ENCODE assay signal across 23 mouse cellular contexts in genomic region chr19:45209776-45210422, GRCm38 (mm10). TPM values are rescaled to one million over a fixed set of nuclear protein-coding genes. Genes with fewer than 3 reads are reported as not detected.
A peak's percentile ranks its signal among the peaks of the same experiment; 100 is the strongest.
DNase-seq lines count a peak whose midpoint lies in the region; ATAC-seq and TF ChIP-seq lines count a peak whose summit lies in the region.
"Had no signal": no experiment of that assay in that cellular context is flagged by ENCODE, and none has a peak within 500 bp of the region (broad histone marks: within the 10 kb centered on the region; RNA-seq: fewer than 3 reads in every experiment).

No protein-coding gene starts in this region.

- no peak for ATAC-seq in midbrain, embryonic 11.5 days (ENCODE audit: low FRiP score)
- ATAC-seq in midbrain, postnatal 0 days (ENCODE audit: low FRiP score) = no peak
- ATAC-seq in stomach, embryonic 16.5 days (ENCODE audit: insufficient read depth, low FRiP score) = peak; percentile 63; the same call in 1 of the 2 replicates
- ATAC-seq: CD4-positive, CD25-positive, alpha-beta regulatory T cell, adult 4 months; forebrain, embryonic 13.5 days; forebrain, postnatal 0 days; hindbrain, embryonic 16.5 days; inflammation-experienced regulatory T-cells, adult 6 months had no signal

- H3K4me2 ChIP-seq in midbrain, embryonic 11.5 days = no peak overlapping the region
- H3K4me2 ChIP-seq in midbrain, postnatal 0 days (ENCODE audit: low read depth, low read length, poor library complexity, severe bottlenecking) = no peak overlapping the region
- H3K4me2 ChIP-seq in stomach, embryonic 16.5 days (ENCODE audit: low read depth, low read length) = no peak overlapping the region
- H3K4me2 ChIP-seq: forebrain, embryonic 13.5 days; hindbrain, embryonic 12.5 days had no signal

- no peaks in the 10 kb centered on the region for H3K9me3 ChIP-seq in midbrain, embryonic 11.5 days (ENCODE audit: control insufficient read depth, low read length)
- no peaks in the 10 kb centered on the region for H3K9me3 ChIP-seq in midbrain, postnatal 0 days (ENCODE audit: low read length)
- H3K9me3 ChIP-seq in stomach, embryonic 16.5 days (replicated peaks; ENCODE audit: control insufficient read depth, low read length) = no peaks in the 10 kb centered on the region
- H3K9me3 ChIP-seq: forebrain, embryonic 13.5 days; G1E; hindbrain, embryonic 12.5 days had no signal

- H3K4me3 ChIP-seq in midbrain, embryonic 11.5 days (ENCODE audit: low read depth, low read length) = no peak overlapping the region
- no peak overlapping the region for H3K4me3 ChIP-seq in midbrain, postnatal 0 days (ENCODE audit: low read depth, low read length)
- H3K4me3 ChIP-seq in stomach, embryonic 16.5 days (replicated peaks; ENCODE audit: low read length) = no peak overlapping the region
- H3K4me3 ChIP-seq: forebrain, embryonic 13.5 days; hindbrain, embryonic 12.5 days had no signal

- no peak for TF ChIP-seq CTCF in midbrain, postnatal 0 days (IDR thresholded peaks at IDR 0.05)

- 0 out of 2 replicates have a peak, but pooled peaks cover 2% of the 10 kb centered on the region for H3K27me3 ChIP-seq in midbrain, embryonic 11.5 days (ENCODE audit: control insufficient read depth, insufficient read depth, low read length)
- peaks cover 14% of the 10 kb centered on the region; the same call in 1 of the 2 replicates for H3K27me3 ChIP-seq in midbrain, postnatal 0 days (ENCODE audit: insufficient read depth, low read length)
- H3K27me3 ChIP-seq in stomach, embryonic 16.5 days (ENCODE audit: control insufficient read depth, insufficient read depth, low read length) = peaks cover 5% of the 10 kb centered on the region; the same call in 1 of the 2 replicates

- no peaks in the 10 kb centered on the region for H3K4me1 ChIP-seq in midbrain, embryonic 11.5 days (ENCODE audit: control insufficient read depth, insufficient read depth, low read length)
- no peaks in the 10 kb centered on the region for H3K4me1 ChIP-seq in midbrain, postnatal 0 days (ENCODE audit: insufficient read depth, low read length)
- peaks cover 4% of the 10 kb centered on the region for H3K4me1 ChIP-seq in stomach, embryonic 16.5 days (ENCODE audit: control insufficient read depth, insufficient read depth, low read length)
- H3K4me1 ChIP-seq: hindbrain, embryonic 12.5 days had no signal

- DNase-seq in midbrain, embryonic 11.5 days (ENCODE audit: low spot score, missing footprints) = peak; percentile 71
- DNase-seq in midbrain, postnatal 0 days (ENCODE audit: low spot score) = no peak
- peak; percentile 19 for DNase-seq in fat pad, adult 2 months (ENCODE audit: extremely low read depth, low read depth, low spot score)
- no peak for DNase-seq in layer of hippocampus, adult 9-11 months
- DNase-seq in kidney, adult 8-10 months = no peak
- DNase-seq: adrenal gland, postnatal 14 days; B cell, adult 2 months; cerebellum, adult 2 months; cerebellum, postnatal 10 days; forebrain, postnatal 0 days; gastrocnemius, postnatal 25 days; heart, postnatal 10 days; heart, postnatal 4 days had no signal

- no peak overlapping the region for H3K27ac ChIP-seq in midbrain, embryonic 11.5 days (ENCODE audit: low read depth, low read length)
- H3K27ac ChIP-seq in midbrain, postnatal 0 days (ENCODE audit: low read depth, low read length) = no peak overlapping the region
- H3K27ac ChIP-seq in stomach, embryonic 16.5 days (ENCODE audit: low read length) = no peak overlapping the region; the same call in 1 of the 2 replicates
- H3K27ac ChIP-seq: forebrain, embryonic 13.5 days; hindbrain, embryonic 12.5 days had no signal

- H3K9ac ChIP-seq in midbrain, embryonic 11.5 days (ENCODE audit: low read length) = no peak overlapping the region
- no peak overlapping the region for H3K9ac ChIP-seq in midbrain, postnatal 0 days (replicated peaks; ENCODE audit: low read length, poor library complexity, severe bottlenecking)
- no peak overlapping the region for H3K9ac ChIP-seq in stomach, embryonic 16.5 days (ENCODE audit: low read length)
- H3K9ac ChIP-seq: forebrain, embryonic 13.5 days; forebrain, postnatal 0 days; hindbrain, embryonic 12.5 days had no signal

- no peaks in the 10 kb centered on the region for H3K36me3 ChIP-seq in midbrain, embryonic 11.5 days (ENCODE audit: control insufficient read depth, insufficient read depth, low read length)
- H3K36me3 ChIP-seq in midbrain, postnatal 0 days (ENCODE audit: insufficient read depth, low read length) = no peaks in the 10 kb centered on the region
- H3K36me3 ChIP-seq in stomach, embryonic 16.5 days (ENCODE audit: control insufficient read depth, insufficient read depth, low read length) = no peaks in the 10 kb centered on the region
- H3K36me3 ChIP-seq: G1E; hindbrain, embryonic 12.5 days had no signal

- 80% methylated on average over 14 of the region's 14 CpGs for WGBS in midbrain, embryonic 11.5 days
- 84% methylated on average over 14 of the region's 14 CpGs for WGBS in midbrain, postnatal 0 days
- WGBS in stomach, embryonic 16.5 days = 52% methylated on average over 14 of the region's 14 CpGs

RNA-seq across cellular contexts. Expression of gene Lbx1, which starts 25.7 kb away (rescaled TPM):
- not detected in 2 replicates for polyA plus RNA-seq in midbrain, embryonic 11.5 days (2014; fragmentation: Nextera tagmentation; extraction: Ambion mirVana)
- total RNA-seq in midbrain, postnatal 0 days (2014; rRNA removed) = 1.3 and 2.1 TPM in 2 replicates
- 0.10 TPM in 1 of 2 replicates, not detected in the other for polyA plus RNA-seq in midbrain, postnatal 0 days (2015; fragmentation: Nextera tagmentation; extraction: Ambion mirVana)
- polyA plus RNA-seq in stomach, embryonic 16.5 days (2015; fragmentation: Nextera tagmentation; extraction: Ambion mirVana) = not detected in 2 replicates
- total RNA-seq: adrenal gland, postnatal 14 days; forebrain, postnatal 0 days; G1E; granulocyte monocyte progenitor cell, adult 5-6 weeks; heart, postnatal 10 days; heart, postnatal 4 days had no signal
- polyA plus RNA-seq: CD4-positive, CD25-positive, alpha-beta regulatory T cell, adult 4 months; forebrain, embryonic 13.5 days; forebrain, postnatal 0 days; G1E; heart, embryonic 14.5 days; inflammation-experienced regulatory T-cells, adult 6 months had no signal

RNA-seq across cellular contexts. Expression of gene Tlx1, which starts 59.4 kb away (rescaled TPM):
- 0.27 and 0.32 TPM in 2 replicates for polyA plus RNA-seq in midbrain, embryonic 11.5 days (2014; fragmentation: Nextera tagmentation; extraction: Ambion mirVana)
- total RNA-seq in midbrain, postnatal 0 days (2014; rRNA removed) = not detected in 2 replicates
- polyA plus RNA-seq in midbrain, postnatal 0 days (2015; fragmentation: Nextera tagmentation; extraction: Ambion mirVana) = not detected in 2 replicates
- polyA plus RNA-seq in stomach, embryonic 16.5 days (2015; fragmentation: Nextera tagmentation; extraction: Ambion mirVana) = 1.1 and 3.5 TPM in 2 replicates
- total RNA-seq: forebrain, postnatal 0 days; gastrocnemius, adult 18-20 months; gastrocnemius, postnatal 25 days; granulocyte monocyte progenitor cell, adult 5-6 weeks had no signal
- polyA plus RNA-seq: CD4-positive, CD25-positive, alpha-beta regulatory T cell, adult 4 months; forebrain, postnatal 0 days; G1E; inflammation-experienced regulatory T-cells, adult 6 months had no signal

Comparison
In these comparisons a context has a peak if more than half of its experiments do, and no peak if none do; other contexts are left out.
1. DNase-seq: peak in midbrain, embryonic 11.5 days (single experiment) and fat pad, adult 2 months (single experiment); none in midbrain, postnatal 0 days (single experiment), layer of hippocampus, adult 9-11 months (single experiment) and kidney, adult 8-10 months (0 of 2).